Mouse (Mus musculus): ENCODE data around the gene Sh3kbp1. TPM values are rescaled to one million over a fixed set of nuclear protein-coding genes. Genes with fewer than 3 reads are reported as not detected.

Sh3kbp1 gene
- total RNA-seq, 2 experiments from 2014 or later = 37.2 to 37.3 TPM

DNA sequence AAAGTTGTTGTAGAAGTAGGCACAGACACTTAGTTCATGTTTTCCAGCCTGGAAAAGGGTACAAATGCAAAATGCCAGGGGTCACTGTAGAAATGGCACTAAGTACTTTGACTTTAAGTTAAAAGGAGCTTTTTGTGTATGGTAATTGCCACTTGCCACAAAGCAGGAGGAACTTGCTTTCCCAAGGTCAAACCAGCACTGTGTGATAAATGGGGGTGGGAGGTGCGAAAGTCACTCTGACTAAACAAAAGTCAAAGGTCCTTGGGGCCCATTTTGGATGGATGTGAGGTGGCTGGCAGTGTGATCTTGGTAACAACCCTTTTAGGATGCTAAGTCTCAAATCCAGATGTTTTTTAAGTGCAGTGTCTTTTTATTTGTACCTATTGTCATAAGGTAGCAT is 316.5 kb downstream of the Sh3kbp1 start:
- H3K27ac ChIP-seq = no peak overlapping the region
- no peak overlapping the region for H3K4me3 ChIP-seq

DNA sequence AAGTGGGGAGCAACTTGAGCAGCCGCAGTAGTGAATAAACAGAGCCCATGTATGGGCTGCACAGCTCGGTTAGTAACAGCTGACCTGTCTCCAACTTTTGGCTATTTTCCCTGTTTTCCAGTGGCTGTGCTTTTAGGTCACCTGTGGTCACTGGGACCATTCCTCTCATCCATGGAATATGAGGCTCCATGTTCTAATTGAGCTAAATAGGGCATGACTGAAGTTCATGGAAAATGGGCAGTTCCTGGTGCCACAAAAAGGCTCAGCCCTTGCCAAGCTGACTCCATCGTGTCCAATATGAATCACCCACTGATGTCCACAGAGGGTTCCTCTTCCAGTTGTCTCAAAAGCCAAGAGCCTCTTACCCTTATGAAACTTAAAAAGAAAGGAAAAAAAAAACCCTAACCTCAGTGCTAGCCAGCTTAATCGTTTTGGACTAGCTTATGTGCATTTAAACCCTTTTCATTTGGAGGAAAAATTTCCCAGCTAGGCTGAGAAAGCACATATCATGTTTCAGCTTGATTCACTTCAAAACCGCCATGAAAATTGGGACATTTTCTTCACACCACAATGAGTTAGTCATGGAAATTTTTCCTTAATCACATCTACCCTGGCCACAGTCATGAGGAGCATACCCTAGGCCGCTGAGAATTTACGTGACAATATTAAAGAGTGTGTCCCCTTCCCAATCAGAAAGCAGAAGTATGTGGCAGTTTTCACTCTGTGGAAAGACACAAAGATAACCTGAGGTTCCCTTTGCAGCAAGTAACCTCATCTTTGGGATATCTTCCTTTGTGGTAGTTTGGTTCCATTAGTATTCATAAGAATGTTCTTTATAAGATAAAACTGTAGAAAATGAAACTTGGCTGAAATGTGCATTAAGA is 326.7 kb downstream of the Sh3kbp1 start:
- no peak for DNase-seq (ENCODE audit: low spot score in 2 of 2)
- Histone ChIP-seq H3K4me3 (no peak overlapping the region), H3K27ac (no peak overlapping the region)
- no peak for TF ChIP-seq CTCF (conservative IDR thresholded peaks at IDR 0.05)

More for the DNA sequence above, 316.5 kb downstream of the Sh3kbp1 start:
- TF ChIP-seq CTCF (conservative IDR thresholded peaks at IDR 0.05) = no peak
- no peak for DNase-seq (ENCODE audit: low spot score in 2 of 2)

DNA sequence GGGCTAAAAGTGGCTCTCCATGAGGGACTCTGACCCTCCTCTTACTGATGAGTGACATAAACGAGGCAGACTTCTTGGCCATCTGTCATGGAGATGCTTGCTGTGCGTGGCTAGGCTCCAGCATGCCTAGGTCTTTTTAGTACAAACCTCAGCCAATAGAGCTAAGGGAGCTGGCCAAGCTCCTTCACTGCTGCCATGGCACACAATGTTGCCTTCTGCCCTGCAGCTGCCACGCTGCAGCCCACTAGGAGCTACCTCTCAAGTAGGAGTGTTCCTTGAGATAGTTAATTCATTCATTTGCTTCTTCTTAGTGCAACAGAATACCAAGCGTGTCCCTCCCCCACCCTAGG is 327.3 kb downstream of the Sh3kbp1 start:
- H3K27ac ChIP-seq = no peak overlapping the region
- no peak overlapping the region for H3K4me3 ChIP-seq
- TF ChIP-seq CTCF (conservative IDR thresholded peaks at IDR 0.05) = no peak
- DNase-seq (ENCODE audit: low spot score in 2 of 2) = no peak

DNA sequence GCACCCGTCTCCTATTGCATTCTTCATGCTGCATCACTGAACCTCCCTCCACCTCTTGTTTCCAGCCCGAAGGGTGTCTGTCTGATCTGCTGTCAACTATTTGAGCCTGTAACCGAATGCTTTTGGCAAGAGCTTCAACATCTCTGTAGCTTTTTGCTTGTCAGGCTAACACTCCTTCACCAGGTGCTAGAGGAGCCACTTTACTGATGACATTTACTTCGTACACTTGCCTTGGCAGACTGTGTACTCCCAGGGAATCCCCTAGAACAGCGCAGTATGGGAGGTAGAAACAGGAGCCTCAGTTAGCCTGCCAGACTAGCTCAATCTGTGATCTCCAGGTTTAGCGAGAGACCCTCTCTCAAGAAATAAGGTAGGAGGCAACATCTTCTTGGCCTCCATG is 328.4 kb downstream of the Sh3kbp1 start:
- Histone ChIP-seq H3K4me3 (no peak overlapping the region), H3K27ac (no peak overlapping the region)
- no peak for TF ChIP-seq CTCF (conservative IDR thresholded peaks at IDR 0.05)
- DNase-seq (ENCODE audit: low spot score in 2 of 2) = no peak

DNA sequence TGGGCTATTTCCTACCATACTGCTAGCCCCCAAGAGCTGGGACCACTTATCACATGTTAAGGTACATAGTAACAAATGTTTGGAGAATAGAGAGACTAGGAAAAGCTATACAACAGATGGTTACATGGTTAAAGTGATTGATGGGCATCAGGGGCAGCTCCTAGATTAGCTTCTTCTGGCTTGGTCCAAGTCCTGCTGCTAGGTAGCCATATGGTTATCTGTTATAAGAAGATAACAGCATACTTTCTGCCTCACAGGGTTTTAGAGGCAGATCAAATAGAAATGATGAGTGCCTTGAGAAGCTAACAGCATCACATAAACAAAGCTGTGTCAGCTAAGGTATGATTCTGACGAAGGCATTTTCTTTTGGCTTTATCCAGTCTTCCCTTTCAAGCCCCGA is 334.3 kb downstream of the Sh3kbp1 start:
- Histone ChIP-seq H3K4me3 (no peak overlapping the region), H3K27ac (no peak overlapping the region)
- no peak for DNase-seq (ENCODE audit: low spot score in 2 of 2)
- no peak for TF ChIP-seq CTCF (conservative IDR thresholded peaks at IDR 0.05)

DNA sequence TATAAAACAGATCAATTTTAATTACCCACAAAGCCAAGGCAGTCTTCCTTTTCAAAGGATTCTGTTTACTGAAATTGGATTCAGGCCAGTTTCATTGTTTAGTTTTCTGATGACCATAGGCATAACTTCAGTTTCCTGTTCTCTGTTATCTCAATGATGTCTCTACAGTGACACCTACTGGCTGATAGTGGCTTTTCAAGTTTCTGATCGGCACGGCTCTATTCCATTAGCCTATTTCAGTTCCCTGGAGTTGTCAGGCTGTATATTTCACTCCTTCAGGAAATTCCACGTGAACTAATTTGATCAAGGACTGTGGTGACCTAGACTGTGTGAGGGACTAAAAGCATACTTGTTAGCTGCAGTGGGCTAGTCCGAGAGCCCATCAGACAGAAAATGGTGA is 336.2 kb downstream of the Sh3kbp1 start:
- DNase-seq (ENCODE audit: low spot score in 2 of 2) = peak; percentile 49 to 51
- Histone ChIP-seq H3K27ac (no peak overlapping the region), H3K4me3 (no peak overlapping the region)
- peak; percentile 81 for TF ChIP-seq CTCF (conservative IDR thresholded peaks at IDR 0.05)

DNA sequence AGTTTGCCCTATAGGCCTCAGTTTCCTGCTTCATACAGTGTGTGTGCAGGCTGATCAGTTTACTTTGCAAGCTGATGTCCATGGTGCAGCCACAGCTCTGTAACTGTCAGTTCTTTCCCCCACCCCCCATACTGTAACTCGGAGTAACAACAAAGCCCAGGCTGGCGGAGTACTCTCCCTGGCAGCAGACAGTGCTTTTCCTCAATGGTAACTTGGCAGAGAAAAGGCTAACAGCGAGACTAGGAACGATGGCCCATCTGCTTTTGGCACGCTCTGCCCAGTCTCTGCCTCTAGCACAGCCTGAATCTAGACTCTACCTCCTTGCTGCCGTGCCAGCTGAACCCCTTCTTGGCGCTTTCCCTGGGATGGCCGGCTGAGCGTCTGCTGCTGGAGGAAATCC is 336.9 kb downstream of the Sh3kbp1 start:
- Histone ChIP-seq H3K4me3 (no peak overlapping the region), H3K27ac (no peak overlapping the region)
- no peak for TF ChIP-seq CTCF (conservative IDR thresholded peaks at IDR 0.05)
- peak; percentile 31 to 49 for DNase-seq (ENCODE audit: low spot score in 2 of 2)

DNA sequence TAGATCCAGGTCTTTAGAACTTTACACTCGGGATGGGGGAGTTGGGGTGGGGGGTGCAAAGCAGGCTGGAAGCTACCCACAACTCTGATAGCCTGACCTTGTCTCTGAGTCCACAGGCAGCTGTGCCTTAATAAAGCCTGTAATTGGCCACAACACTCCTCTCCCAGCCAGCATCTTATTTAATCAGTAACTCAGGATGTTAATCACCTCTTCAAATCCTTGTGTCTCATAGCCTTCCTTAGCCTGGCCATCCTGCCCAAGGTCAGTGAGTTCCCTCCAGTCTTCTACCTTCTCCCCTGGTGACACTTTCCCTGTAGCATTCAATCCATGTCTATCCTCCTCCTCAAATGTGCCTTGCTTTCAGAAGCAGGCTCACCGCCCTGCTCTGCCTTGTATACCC is 342.0 kb downstream of the Sh3kbp1 start:
- Histone ChIP-seq H3K27ac (no peak overlapping the region), H3K4me3 (no peak overlapping the region)
- no peak for TF ChIP-seq CTCF (conservative IDR thresholded peaks at IDR 0.05)
- DNase-seq (ENCODE audit: low spot score in 2 of 2) = no peak

DNA sequence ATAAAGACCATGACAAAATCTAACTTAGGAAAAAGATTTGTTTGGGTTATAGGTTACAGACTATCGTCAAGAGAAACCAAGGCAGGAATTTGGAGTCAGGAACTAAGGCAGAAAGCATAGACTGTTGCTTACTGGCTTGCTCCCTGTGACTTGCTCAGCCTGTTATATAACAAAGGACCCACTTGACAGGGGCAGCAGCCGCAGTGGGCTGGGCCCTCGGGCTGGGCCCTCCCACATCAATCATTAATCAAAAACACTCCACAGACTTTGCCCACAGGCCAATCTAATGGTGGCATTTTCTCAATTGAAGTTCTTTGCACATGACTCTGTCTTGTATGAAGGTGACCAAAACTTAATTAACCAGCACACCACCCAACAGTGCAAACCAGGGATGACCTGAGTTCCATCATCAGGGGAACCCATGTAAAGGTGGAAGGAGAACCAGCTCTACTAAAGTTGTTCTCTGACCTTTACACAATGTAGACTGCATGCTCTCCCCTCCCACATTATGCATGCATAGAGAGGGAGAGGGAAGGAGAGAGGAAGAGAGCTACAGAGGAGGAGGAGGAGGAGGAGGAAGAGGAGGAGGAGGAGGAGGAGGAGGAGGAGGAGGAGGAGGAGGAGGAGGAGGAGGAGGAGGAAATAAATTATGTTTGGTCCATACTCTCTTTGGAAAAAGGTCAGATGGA is 344.2 kb downstream of the Sh3kbp1 start:
- DNase-seq (ENCODE audit: low spot score in 2 of 2) = no peak
- no peak for TF ChIP-seq CTCF (conservative IDR thresholded peaks at IDR 0.05)
- Histone ChIP-seq H3K27ac (no peak overlapping the region), H3K4me3 (no peak overlapping the region)

DNA sequence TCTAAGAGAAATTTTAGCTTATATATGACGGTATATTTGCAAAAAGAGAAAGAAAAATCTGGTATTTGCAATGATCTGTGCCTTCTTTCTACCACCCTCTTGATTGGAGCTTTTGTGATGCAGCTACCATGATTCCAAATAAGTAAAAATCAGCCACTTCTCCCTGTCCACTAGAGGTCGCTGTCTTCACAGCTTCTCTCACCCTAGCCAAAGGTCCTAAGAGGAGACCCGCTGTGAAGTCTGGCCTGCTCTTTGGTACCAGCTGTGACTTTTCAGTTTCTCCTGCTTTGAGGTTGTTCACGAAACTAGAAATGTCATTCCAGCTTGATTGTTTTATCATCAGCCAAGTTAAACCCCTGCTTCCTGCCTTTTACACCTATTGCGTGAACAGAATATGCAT is 346.7 kb downstream of the Sh3kbp1 start:
- DNase-seq (ENCODE audit: low spot score in 2 of 2) = no peak
- Histone ChIP-seq H3K27ac (no peak overlapping the region), H3K4me3 (no peak overlapping the region)
- TF ChIP-seq CTCF (conservative IDR thresholded peaks at IDR 0.05) = peak; percentile 82

DNA sequence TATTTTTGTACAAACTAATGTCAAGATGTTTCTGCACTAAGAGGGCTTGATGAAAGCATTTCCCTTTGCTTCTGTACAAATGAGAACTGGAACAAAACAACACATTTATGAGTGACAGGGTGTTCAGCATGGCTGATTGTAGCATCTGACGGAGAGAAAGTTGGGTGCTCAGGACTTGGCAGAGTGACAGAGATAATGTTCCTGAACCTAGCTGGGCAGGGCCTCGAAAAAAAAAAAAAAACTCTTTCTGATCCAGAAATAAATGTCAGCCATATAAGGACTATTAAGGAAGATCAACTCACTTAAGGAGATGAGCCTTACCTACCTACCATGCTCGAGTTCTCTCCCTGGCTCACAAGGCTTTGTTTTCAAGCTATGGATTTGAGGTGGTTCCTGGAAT is 349.2 kb downstream of the Sh3kbp1 start:
- DNase-seq (ENCODE audit: low spot score in 2 of 2) = no peak

DNA sequence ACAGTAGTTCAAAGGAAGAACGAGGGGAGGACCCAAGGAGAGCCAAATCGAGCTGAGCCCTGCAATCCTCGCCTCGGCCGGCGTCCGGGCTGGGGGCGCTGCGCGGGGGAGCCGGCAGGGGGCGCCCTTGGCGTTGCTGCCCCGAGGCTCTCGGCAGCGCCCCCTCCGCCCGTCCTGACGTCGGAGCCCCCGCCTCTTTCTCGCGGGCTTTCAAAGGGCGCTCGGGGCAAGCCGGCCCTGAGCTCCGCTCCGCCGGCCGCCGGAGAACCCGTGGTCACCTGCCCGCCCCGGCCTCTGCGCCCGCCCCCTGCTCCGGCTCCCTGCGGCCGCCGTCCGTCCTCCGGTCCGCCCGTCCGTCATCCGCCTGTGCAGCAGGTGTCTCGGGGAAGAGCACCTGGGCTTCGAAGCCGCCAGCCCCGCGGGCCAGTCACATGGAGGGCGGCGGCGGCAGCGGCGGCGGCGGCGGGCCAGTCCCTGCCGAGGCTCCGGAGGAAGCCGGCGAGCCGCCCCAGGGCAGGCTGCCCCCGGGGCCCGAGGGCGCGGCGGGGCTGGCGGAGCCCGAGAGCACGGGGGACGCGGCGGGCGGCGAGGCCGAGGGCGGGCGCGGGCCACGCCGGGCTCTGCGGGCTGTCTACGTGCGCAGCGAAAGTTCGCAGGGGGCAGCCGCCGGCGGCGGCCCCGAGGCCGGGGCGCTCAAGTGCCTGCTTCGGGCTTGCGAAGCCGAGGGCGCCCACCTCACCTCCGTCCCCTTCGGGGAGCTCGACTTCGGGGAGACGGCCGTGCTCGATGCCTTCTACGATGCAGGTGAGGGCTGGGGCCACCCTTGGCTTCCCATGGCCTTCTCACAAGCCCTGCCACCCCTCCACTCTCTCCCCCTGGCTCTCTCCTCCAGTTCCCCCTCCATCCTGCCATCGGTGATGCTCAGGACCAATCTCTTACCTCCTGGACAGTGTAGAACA is 361.2 kb downstream of the Sh3kbp1 start, which contains the start of gene Map3k15:
Gene Map3k15 (plus strand): TSS at position 432 of the 959 bp plus-strand sequence.
- DNase-seq (ENCODE audit: low spot score in 2 of 2) = peak in 1 of 2 experiments; percentile 49
- peak; percentile 87 for TF ChIP-seq CTCF (conservative IDR thresholded peaks at IDR 0.05)
- Histone ChIP-seq H3K4me3 (peak within 1 kb of the TSS; percentile 45), H3K27ac (no peak within 1 kb of the TSS)

More for the DNA sequence above, 349.2 kb downstream of the Sh3kbp1 start:
- no peak overlapping the region for H3K4me3 ChIP-seq
- no peak overlapping the region for H3K27ac ChIP-seq
- TF ChIP-seq CTCF (conservative IDR thresholded peaks at IDR 0.05) = no peak
